Mouse (Mus musculus) limb, embryonic 10.5 days (tissue): ENCODE measurements around the gene Cpsf6. TPM values are rescaled to one million over a fixed set of nuclear protein-coding genes. Genes with fewer than 3 reads are reported as not detected.
A peak's percentile ranks its signal among the peaks of the same experiment; 100 is the strongest.

Experiments used
- DNase-seq: peaks from one replicate; pipeline ENCODE4 v3.0.0-alpha.2; 2017; ENCODE audit warnings: low spot score
- H3K27ac ChIP-seq: fragments of 300-500 bp; sonication (generic); 2 replicates; pipeline ENCODE4 v1.5.1; 2016; ENCODE audit warnings: mild to moderate bottlenecking
- H3K27me3 ChIP-seq: fragments of 300-500 bp; sonication (generic); 2 replicates; pipeline ENCODE4 v1.6.1; 2016; ENCODE audit warnings: low read depth, mild to moderate bottlenecking; ENCODE audit not compliant: poor library complexity, severe bottlenecking
- H3K36me3 ChIP-seq: fragments of 300-500 bp; sonication (generic); 2 replicates; pipeline ENCODE4 v1.6.1; 2016; ENCODE audit warnings: mild to moderate bottlenecking, moderate library complexity
- H3K4me1 ChIP-seq: fragments of 300-500 bp; sonication (generic); 2 replicates; pipeline ENCODE4 v1.6.1; 2016
- H3K4me3 ChIP-seq: fragments of 300-500 bp; sonication (generic); 2 replicates; pipeline ENCODE4 v1.5.1; 2016; ENCODE audit warnings: mild to moderate bottlenecking, moderate library complexity
- H3K9me3 ChIP-seq: fragments of 300-500 bp; sonication (generic); replicated peaks from 2 replicates; pipeline ENCODE4 v1.6.1; 2016; ENCODE audit warnings: mild to moderate bottlenecking
- WGBS: fragments of 180-500 bp; shearing (Covaris S2); methylation state at CpG from one replicate; pipeline ENCODE4 v1.1.7; 2016; 5-methylcytosine and 5-hydroxymethylcytosine counted together
- polyA plus RNA-seq: library from polyadenylated mRNA; unstranded; fragments of >200 nt; fragmentation: Nextera tagmentation; extraction: Ambion mirVana; gene quantifications from 2 replicates; pipeline ENCODE4 v1.2.1, GENCODE M21; 2016

Cpsf6 gene
- polyA plus RNA-seq, 1 experiment from 2014 or later: 235 TPM

GRCm38 (mm10) chr10:117385086-117385430, 5.2 kb upstream of the Cpsf6 start:
- Histone ChIP-seq H3K4me3 (no peak overlapping the region), H3K36me3 (no peaks in the 10 kb centered on the region), H3K9me3 (no peaks in the 10 kb centered on the region), H3K4me1 (0 out of 2 replicates have a peak, but pooled peaks cover under 1% of the 10 kb centered on the region), H3K27ac (no peak overlapping the region), H3K27me3 (peaks cover 6% of the 10 kb centered on the region)
- 85% methylated on average over 2 of the region's 2 CpGs for WGBS
- DNase-seq: no peak

GRCm38 (mm10) chr10:117384386-117385085, 4.7 kb upstream of the Cpsf6 start:
- H3K4me1 ChIP-seq: no peaks in the 10 kb centered on the region
- H3K9me3 ChIP-seq: no peaks in the 10 kb centered on the region
- DNase-seq: no peak
- no peak overlapping the region for H3K4me3 ChIP-seq
- 0 out of 2 replicates have a peak, but pooled peaks cover under 1% of the 10 kb centered on the region for H3K27me3 ChIP-seq
- H3K36me3 ChIP-seq: no peaks in the 10 kb centered on the region
- H3K27ac ChIP-seq: no peak overlapping the region
- WGBS: 88% methylated on average over 4 of the region's 4 CpGs

- H3K27ac ChIP-seq: no peak overlapping the region
- no peaks in the 10 kb centered on the region for H3K9me3 ChIP-seq
- no peaks in the 10 kb centered on the region for H3K36me3 ChIP-seq
- H3K4me1 ChIP-seq: no peaks in the 10 kb centered on the region
- H3K27me3 ChIP-seq: no peaks in the 10 kb centered on the region
- no peak overlapping the region for H3K4me3 ChIP-seq
- no peak for DNase-seq
- WGBS: 73% methylated on average over 6 of the region's 6 CpGs
Measured at GRCm38 (mm10) chr10:117383941-117384340, 4.1 kb upstream of the Cpsf6 start.

GRCm38 (mm10) chr10:117382996-117383550, 3.3 kb upstream of the Cpsf6 start:
- Histone ChIP-seq H3K4me3 (no peak overlapping the region), H3K27me3 (no peaks in the 10 kb centered on the region), H3K4me1 (no peaks in the 10 kb centered on the region), H3K27ac (no peak overlapping the region), H3K9me3 (no peaks in the 10 kb centered on the region), H3K36me3 (no peaks in the 10 kb centered on the region)
- WGBS: 88% methylated on average over 8 of the region's 8 CpGs
- DNase-seq: no peak

- H3K4me3 ChIP-seq: no peak overlapping the region
- H3K9me3 ChIP-seq: no peaks in the 10 kb centered on the region
- H3K27ac ChIP-seq: no peak overlapping the region
- no peaks in the 10 kb centered on the region for H3K27me3 ChIP-seq
- H3K36me3 ChIP-seq: no peaks in the 10 kb centered on the region
- DNase-seq: no peak
- 86% methylated on average over 2 of the region's 2 CpGs for WGBS
- H3K4me1 ChIP-seq: peaks cover 5% of the 10 kb centered on the region
Measured at GRCm38 (mm10) chr10:117382146-117382545, 2.3 kb upstream of the Cpsf6 start.

- DNase-seq: no peak
- no peak overlapping the region for H3K27ac ChIP-seq
- no peaks in the 10 kb centered on the region for H3K36me3 ChIP-seq
- H3K4me3 ChIP-seq: no peak overlapping the region
- WGBS: 98% methylated on average over 4 of the region's 4 CpGs
- no peaks in the 10 kb centered on the region for H3K27me3 ChIP-seq
- peaks cover 5% of the 10 kb centered on the region for H3K4me1 ChIP-seq
- no peaks in the 10 kb centered on the region for H3K9me3 ChIP-seq
Measured at GRCm38 (mm10) chr10:117380721-117381570, 1.1 kb upstream of the Cpsf6 start.

GRCm38 (mm10) chr10:117379441-117379840, 374 bp downstream of the Cpsf6 start:
- Histone ChIP-seq H3K27me3 (no peaks in the 10 kb centered on the region), H3K27ac (no peak overlapping the region), H3K9me3 (no peaks in the 10 kb centered on the region), H3K4me3 (no peak overlapping the region), H3K36me3 (no peaks in the 10 kb centered on the region), H3K4me1 (peaks cover 5% of the 10 kb centered on the region)
- DNase-seq: no peak
- WGBS: 96% methylated on average over 2 of the region's 2 CpGs

- 94% methylated on average over 3 of the region's 3 CpGs for WGBS
- peaks cover 5% of the 10 kb centered on the region for H3K4me1 ChIP-seq
- no peaks in the 10 kb centered on the region for H3K9me3 ChIP-seq
- no peak overlapping the region for H3K4me3 ChIP-seq
- no peak overlapping the region for H3K27ac ChIP-seq
- H3K27me3 ChIP-seq: no peaks in the 10 kb centered on the region
- 0 out of 2 replicates have a peak, but pooled peaks cover 2% of the 10 kb centered on the region for H3K36me3 ChIP-seq
- DNase-seq: no peak
Measured at GRCm38 (mm10) chr10:117378642-117379041, 1.2 kb downstream of the Cpsf6 start.

GRCm38 (mm10) chr10:117378291-117378555, 1.6 kb downstream of the Cpsf6 start:
- H3K4me1 ChIP-seq: peaks cover 5% of the 10 kb centered on the region
- 0 out of 2 replicates have a peak, but pooled peaks cover 4% of the 10 kb centered on the region for H3K36me3 ChIP-seq
- no peaks in the 10 kb centered on the region for H3K9me3 ChIP-seq
- no peak for DNase-seq
- no peaks in the 10 kb centered on the region for H3K27me3 ChIP-seq
- WGBS: 94% methylated on average over 11 of the region's 11 CpGs
- H3K27ac ChIP-seq: no peak overlapping the region
- H3K4me3 ChIP-seq: no peak overlapping the region

- DNase-seq: no peak
- 26% methylated on average over 16 of the region's 16 CpGs for WGBS
- H3K4me1 ChIP-seq: peaks cover 8% of the 10 kb centered on the region
- no peaks in the 10 kb centered on the region for H3K9me3 ChIP-seq
- no peaks in the 10 kb centered on the region for H3K27me3 ChIP-seq
- H3K27ac ChIP-seq: peak overlapping the region; percentile 99
- H3K4me3 ChIP-seq: peak overlapping the region; percentile 88
- peaks cover 9% of the 10 kb centered on the region; the same call in 1 of the 2 replicates for H3K36me3 ChIP-seq
Measured at GRCm38 (mm10) chr10:117377431-117378290, 2.2 kb downstream of the Cpsf6 start.

- DNase-seq: peak; percentile 100
- H3K27me3 ChIP-seq: no peaks in the 10 kb centered on the region
- whole genome bisulfite sequencing: 2% methylated on average over 75 of the region's 86 CpGs
- H3K36me3 ChIP-seq: peaks cover 9% of the 10 kb centered on the region; the same call in 1 of the 2 replicates
- peak overlapping the region; percentile 99 for H3K27ac ChIP-seq
- peaks cover 8% of the 10 kb centered on the region for H3K4me1 ChIP-seq
- H3K4me3 ChIP-seq: peak overlapping the region; percentile 88
- no peaks in the 10 kb centered on the region for H3K9me3 ChIP-seq
Measured at GRCm38 (mm10) chr10:117376580-117377189, 3.1 kb downstream of the Cpsf6 start.
